Mouse (Mus musculus) hindbrain, embryonic 11.5 days (tissue): ENCODE measurements around the gene Fam160a1. TPM values are rescaled to one million over a fixed set of nuclear protein-coding genes. Genes with fewer than 3 reads are reported as not detected.

Experiments
- ATAC-seq: fragments of 200-750 bp; cut with Nextera tagmentation; 2 replicates; pipeline ENCODE4 v1.8.0; 2017; ENCODE audit warnings: mild to moderate bottlenecking, moderate TSS enrichment, moderate library complexity; ENCODE audit not compliant: low FRiP score
- DNase-seq: peaks from one replicate; pipeline ENCODE4 v3.0.0-alpha.2; 2015; ENCODE audit warnings: low spot score
- H3K27ac ChIP-seq: fragments of 300-500 bp; sonication (generic); 2 replicates; pipeline ENCODE4 v1.5.1; 2014; ENCODE audit warnings: mild to moderate bottlenecking, low read depth, low read length
- H3K27me3 ChIP-seq: fragments of 300-500 bp; sonication (generic); 2 replicates; pipeline ENCODE4 v1.6.1; 2014; ENCODE audit warnings: mild to moderate bottlenecking, low read length, moderate library complexity, mixed read lengths; ENCODE audit not compliant: control insufficient read depth, insufficient read depth
- H3K36me3 ChIP-seq: fragments of 300-500 bp; sonication (generic); 2 replicates; pipeline ENCODE4 v1.6.1; 2014; ENCODE audit warnings: mild to moderate bottlenecking, low read length, moderate library complexity, mixed read lengths; ENCODE audit not compliant: control insufficient read depth, insufficient read depth
- H3K4me1 ChIP-seq: fragments of 300-500 bp; sonication (generic); replicated peaks from 2 replicates; pipeline ENCODE4 v1.6.1; 2014; ENCODE audit warnings: low read length, mixed read lengths; ENCODE audit not compliant: control insufficient read depth, insufficient read depth
- H3K4me2 ChIP-seq: fragments of 300-500 bp; sonication (generic); replicated peaks from 2 replicates; pipeline ENCODE4 v1.6.1; 2014; ENCODE audit warnings: mild to moderate bottlenecking, low read depth, low read length
- H3K4me3 ChIP-seq: fragments of 300-500 bp; sonication (generic); 2 replicates; pipeline ENCODE4 v1.5.1; 2014; ENCODE audit warnings: low read depth, low read length
- H3K9ac ChIP-seq: fragments of 300-500 bp; sonication (generic); 2 replicates; pipeline ENCODE4 v1.6.1; 2014; ENCODE audit warnings: low read depth, low read length
- H3K9me3 ChIP-seq: fragments of 300-500 bp; sonication (generic); 2 replicates; pipeline ENCODE4 v1.6.1; 2016; ENCODE audit warnings: low read length; ENCODE audit not compliant: control insufficient read depth
- WGBS: fragments of 180-500 bp; shearing (Covaris S2); extraction: QIAGEN DNeasy Blood & Tissue Kit; methylation state at CpG from one replicate; pipeline ENCODE4 v1.1.7; 2014; 5-methylcytosine and 5-hydroxymethylcytosine counted together
- polyA plus RNA-seq: library from polyadenylated mRNA; unstranded; fragments of >200 nt; fragmentation: Nextera tagmentation; extraction: Ambion mirVana; gene quantifications from 2 replicates; pipeline ENCODE4 v1.2.1, GENCODE M21; 2014

Fam160a1 gene
- polyA plus RNA-seq, 1 experiment from 2014 or later = 0.60 TPM

DNA sequence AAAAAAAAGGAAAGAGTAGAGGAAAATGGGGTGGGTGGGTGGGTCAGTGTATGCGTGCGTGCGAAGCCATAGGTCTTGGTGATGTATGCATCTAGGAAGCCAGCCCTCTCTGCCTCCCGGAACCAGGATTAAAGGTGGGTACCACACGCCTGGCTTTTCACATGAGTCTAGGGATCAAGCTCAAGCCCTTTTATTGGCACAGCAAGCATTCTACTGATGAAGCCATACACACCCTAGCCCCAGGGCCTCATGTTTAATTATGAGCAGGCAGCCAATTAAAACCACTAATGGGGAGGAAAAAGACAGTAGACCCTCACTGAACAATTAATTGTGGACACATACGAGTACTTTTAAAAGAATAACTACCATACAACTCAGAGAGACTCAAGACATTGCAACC lies 37.1 kb upstream of the Fam160a1 start:
- no peaks in the 10 kb centered on the region for H3K36me3 ChIP-seq
- H3K4me2 ChIP-seq = no peak overlapping the region
- WGBS = 90% methylated on average over 6 of the region's 6 CpGs
- H3K4me1 ChIP-seq = no peaks in the 10 kb centered on the region
- no peak overlapping the region for H3K27ac ChIP-seq
- H3K27me3 ChIP-seq = no peaks in the 10 kb centered on the region
- H3K9me3 ChIP-seq = no peaks in the 10 kb centered on the region
- H3K4me3 ChIP-seq = no peak overlapping the region
- ATAC-seq (no peak), DNase-seq (no peak)
- no peak overlapping the region for H3K9ac ChIP-seq

GRCm38 (mm10) chr3:85853715-85854114 lies 36.6 kb upstream of the Fam160a1 start:
- WGBS = 90% methylated on average over 4 of the region's 4 CpGs
- Histone ChIP-seq H3K4me3 (no peak overlapping the region), H3K27ac (no peak overlapping the region), H3K27me3 (no peaks in the 10 kb centered on the region), H3K36me3 (no peaks in the 10 kb centered on the region), H3K4me2 (no peak overlapping the region), H3K9me3 (no peaks in the 10 kb centered on the region), H3K4me1 (no peaks in the 10 kb centered on the region), H3K9ac (no peak overlapping the region)
- no peak for DNase-seq
- no peak for ATAC-seq

- H3K9ac ChIP-seq = no peak overlapping the region
- no peaks in the 10 kb centered on the region for H3K4me1 ChIP-seq
- no peaks in the 10 kb centered on the region for H3K9me3 ChIP-seq
- DNase-seq (no peak), ATAC-seq (no peak)
- H3K4me3 ChIP-seq = no peak overlapping the region
- no peak overlapping the region for H3K27ac ChIP-seq
- no peak overlapping the region for H3K4me2 ChIP-seq
- no peaks in the 10 kb centered on the region for H3K27me3 ChIP-seq
- WGBS = 93% methylated on average over 1 of the region's 1 CpGs
- H3K36me3 ChIP-seq = no peaks in the 10 kb centered on the region
Observed at GRCm38 (mm10) chr3:85850079-85850478, 33.0 kb upstream of the Fam160a1 start.

- H3K36me3 ChIP-seq = no peaks in the 10 kb centered on the region
- H3K27me3 ChIP-seq = no peaks in the 10 kb centered on the region
- 96% methylated on average over 1 of the region's 1 CpGs for WGBS
- H3K27ac ChIP-seq = no peak overlapping the region
- H3K4me3 ChIP-seq = no peak overlapping the region
- no peak overlapping the region for H3K4me2 ChIP-seq
- H3K9ac ChIP-seq = no peak overlapping the region
- ATAC-seq (no peak), DNase-seq (no peak)
- no peaks in the 10 kb centered on the region for H3K4me1 ChIP-seq
- no peaks in the 10 kb centered on the region for H3K9me3 ChIP-seq
Observed at GRCm38 (mm10) chr3:85846316-85846715, 29.2 kb upstream of the Fam160a1 start.

GRCm38 (mm10) chr3:85845341-85845740 lies 28.2 kb upstream of the Fam160a1 start:
- Histone ChIP-seq H3K9me3 (no peaks in the 10 kb centered on the region), H3K36me3 (no peaks in the 10 kb centered on the region), H3K27ac (no peak overlapping the region), H3K4me2 (no peak overlapping the region), H3K4me1 (no peaks in the 10 kb centered on the region), H3K9ac (no peak overlapping the region), H3K27me3 (no peaks in the 10 kb centered on the region), H3K4me3 (no peak overlapping the region)
- ATAC-seq = no peak
- DNase-seq = no peak
- 86% methylated on average over 6 of the region's 6 CpGs for WGBS

DNA sequence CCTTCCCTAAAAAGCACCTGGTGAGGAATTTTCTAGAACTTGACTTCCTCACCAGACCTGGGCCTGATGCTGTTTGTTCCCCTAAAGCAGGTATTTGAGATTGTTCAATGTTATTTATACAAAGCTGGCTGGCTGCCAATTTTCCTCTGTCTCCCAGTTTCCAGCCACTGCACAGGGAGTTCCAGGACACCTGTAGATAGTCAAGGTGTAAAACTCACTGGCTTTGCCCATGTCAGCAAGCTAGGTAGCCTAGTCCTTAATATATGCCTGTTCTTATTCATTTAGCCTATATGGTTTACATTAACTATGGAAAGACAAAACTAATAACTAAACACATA lies 25.8 kb upstream of the Fam160a1 start:
- Histone ChIP-seq H3K27me3 (no peaks in the 10 kb centered on the region), H3K27ac (no peak overlapping the region), H3K9me3 (no peaks in the 10 kb centered on the region), H3K4me3 (no peak overlapping the region), H3K4me2 (no peak overlapping the region), H3K36me3 (no peaks in the 10 kb centered on the region), H3K9ac (no peak overlapping the region), H3K4me1 (no peaks in the 10 kb centered on the region)
- DNase-seq (no peak), ATAC-seq (no peak)

- no peak overlapping the region for H3K9ac ChIP-seq
- no peaks in the 10 kb centered on the region for H3K27me3 ChIP-seq
- no peaks in the 10 kb centered on the region for H3K9me3 ChIP-seq
- no peak for DNase-seq
- no peaks in the 10 kb centered on the region for H3K36me3 ChIP-seq
- ATAC-seq = no peak
- no peak overlapping the region for H3K4me3 ChIP-seq
- 61% methylated on average over 9 of the region's 9 CpGs for WGBS
- no peak overlapping the region for H3K27ac ChIP-seq
- no peaks in the 10 kb centered on the region for H3K4me1 ChIP-seq
- H3K4me2 ChIP-seq = no peak overlapping the region
Observed at GRCm38 (mm10) chr3:85842177-85842880, 25.2 kb upstream of the Fam160a1 start.

DNA sequence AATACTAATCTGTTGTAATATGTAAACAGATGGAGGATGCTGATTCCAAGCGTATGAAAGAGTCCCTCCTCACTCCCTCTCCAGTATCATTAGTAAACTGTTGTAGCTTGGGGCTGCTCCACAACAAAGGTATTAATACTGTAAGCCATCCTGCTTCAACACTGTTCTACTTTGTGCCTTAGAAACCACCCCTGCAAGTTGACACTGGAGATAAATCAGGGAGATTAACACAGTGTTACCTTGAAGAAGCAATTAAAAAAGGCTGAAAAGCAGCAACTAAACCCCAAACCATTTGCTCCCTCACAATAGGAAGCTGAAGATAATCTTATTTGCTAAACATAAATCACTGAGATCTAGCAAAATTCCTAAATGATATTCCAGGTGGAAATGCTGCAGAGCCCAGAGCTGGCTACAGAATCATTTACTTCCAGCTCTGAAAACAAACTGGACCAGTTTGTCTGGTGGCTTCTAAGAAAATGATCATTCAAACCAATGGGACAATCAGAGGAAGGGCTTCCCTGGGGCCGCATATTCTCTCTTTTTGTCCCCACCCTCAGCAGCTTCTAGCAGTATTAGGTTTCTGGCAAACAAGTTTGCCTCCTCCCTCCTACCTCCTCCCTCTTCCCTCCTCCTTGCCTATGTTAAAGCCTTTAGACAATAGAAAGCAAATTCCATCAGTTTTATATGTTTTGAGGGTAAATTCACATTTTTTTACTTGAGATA lies 24.5 kb upstream of the Fam160a1 start:
- H3K27ac ChIP-seq = no peak overlapping the region
- 42% methylated on average over 2 of the region's 2 CpGs for WGBS
- H3K27me3 ChIP-seq = no peaks in the 10 kb centered on the region
- no peaks in the 10 kb centered on the region for H3K36me3 ChIP-seq
- no peak for ATAC-seq
- H3K9me3 ChIP-seq = no peaks in the 10 kb centered on the region
- no peak for DNase-seq
- H3K4me1 ChIP-seq = no peaks in the 10 kb centered on the region
- no peak overlapping the region for H3K9ac ChIP-seq
- H3K4me3 ChIP-seq = no peak overlapping the region
- no peak overlapping the region for H3K4me2 ChIP-seq

- no peak for DNase-seq
- Histone ChIP-seq H3K27ac (no peak overlapping the region), H3K4me2 (no peak overlapping the region), H3K4me1 (no peaks in the 10 kb centered on the region), H3K4me3 (no peak overlapping the region), H3K36me3 (no peaks in the 10 kb centered on the region), H3K9me3 (no peaks in the 10 kb centered on the region), H3K27me3 (no peaks in the 10 kb centered on the region), H3K9ac (no peak overlapping the region)
- WGBS = 85% methylated on average over 1 of the region's 1 CpGs
- no peak for ATAC-seq
Observed at GRCm38 (mm10) chr3:85833627-85834026, 16.5 kb upstream of the Fam160a1 start.
